28 mouse cellular contexts compared by ENCODE assay signal in the genomic region with DNA sequence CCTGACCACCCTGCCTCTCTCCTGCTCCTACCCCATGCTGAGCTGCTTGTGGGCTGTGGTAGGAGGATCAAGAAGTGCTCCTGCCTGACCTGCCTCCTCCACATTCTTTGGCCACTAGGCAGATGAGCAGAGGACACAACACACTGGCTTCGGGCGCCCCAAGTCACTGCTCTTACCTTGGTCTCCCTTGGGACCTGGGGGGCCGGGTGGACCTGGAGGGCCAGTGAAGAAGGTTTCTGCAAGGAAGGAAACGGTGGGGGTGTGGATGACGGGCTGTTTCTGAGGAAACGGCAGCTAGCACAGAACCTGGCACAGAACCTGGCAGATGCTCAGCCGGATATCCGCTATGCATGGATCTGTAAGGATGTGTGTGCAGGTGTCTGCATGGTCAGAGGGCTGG. TPM values are rescaled to one million over a fixed set of nuclear protein-coding genes. Genes with fewer than 3 reads are reported as not detected.
A peak's percentile ranks its signal among the peaks of the same experiment; 100 is the strongest.
DNase-seq lines count a peak whose midpoint lies in the region; ATAC-seq and TF ChIP-seq lines count a peak whose summit lies in the region.
"Had no signal": no experiment of that assay in that cellular context is flagged by ENCODE, and none has a peak within 500 bp of the region (broad histone marks: within the 10 kb centered on the region; RNA-seq: fewer than 3 reads in every experiment).

No protein-coding gene starts in this region.

- DNase-seq in kidney, adult 2 months = peak; percentile 6
- no peak for DNase-seq in kidney, postnatal 36 days
- peak; percentile 17 to 56 for DNase-seq in urinary bladder, postnatal 4 days (ENCODE audit: low spot score in 2 of 2)
- DNase-seq in urinary bladder, postnatal 10 days (ENCODE audit: low spot score) = no peak
- DNase-seq: adrenal gland, adult 2 months; adrenal gland, postnatal 14 days; cerebellum, adult 11 months; cerebellum, adult 8-10 months; cerebellum, postnatal 10 days; cerebellum, postnatal 36 days; embryo, embryonic 11 days; forebrain, postnatal 0 days; gastrocnemius, adult 2 months; gastrocnemius, postnatal 14 days; heart, adult 2 months; heart, postnatal 14 days; heart, postnatal 4 days had no signal

- no peaks in the 10 kb centered on the region for H3K9me3 ChIP-seq in megakaryocyte, embryonic 14.5 days
- H3K9me3 ChIP-seq: embryonic facial prominence, embryonic 10.5 days; embryonic facial prominence, embryonic 13.5 days; forebrain, embryonic 13.5 days; heart, embryonic 10.5 days; heart, embryonic 13.5 days had no signal

- no peaks in the 10 kb centered on the region for H3K27me3 ChIP-seq in kidney, adult 2 months (replicated peaks; ENCODE audit: control insufficient read depth, insufficient read depth, low read length)
- H3K27me3 ChIP-seq in megakaryocyte, embryonic 14.5 days (replicated peaks) = peaks cover 17% of the 10 kb centered on the region
- H3K27me3 ChIP-seq: embryonic facial prominence, embryonic 13.5 days; forebrain, embryonic 13.5 days; heart, embryonic 13.5 days had no signal

- H3K27ac ChIP-seq in kidney, adult 2 months (ENCODE audit: insufficient read depth, low read depth, low read length) = no peak overlapping the region
- H3K27ac ChIP-seq: embryonic facial prominence, embryonic 10.5 days; embryonic facial prominence, embryonic 13.5 days; forebrain, embryonic 13.5 days; gastrocnemius, adult 2 months; heart, adult 2 months; heart, embryonic 10.5 days; heart, embryonic 13.5 days; hindbrain, embryonic 14.5 days; hindbrain, postnatal 0 days had no signal

- no peak for ATAC-seq in megakaryocyte, adult 5-6 weeks (ENCODE audit: poor library complexity, severe bottlenecking)
- ATAC-seq: CD4-positive, CD25-positive, alpha-beta regulatory T cell, adult 4 months; forebrain, embryonic 13.5 days; forebrain, postnatal 0 days; hindbrain, postnatal 0 days had no signal

- WGBS in kidney, adult 2 months = 74% methylated on average over 8 of the region's 8 CpGs

- H3K4me3 ChIP-seq in kidney, adult 2 months (ENCODE audit: insufficient read depth, low read depth, low read length) = no peak overlapping the region
- H3K4me3 ChIP-seq in megakaryocyte, embryonic 14.5 days (replicated peaks) = peak overlapping the region; percentile 3
- H3K4me3 ChIP-seq: embryonic facial prominence, embryonic 10.5 days; embryonic facial prominence, embryonic 13.5 days; erythroblast, embryonic 14.5 days; forebrain, embryonic 13.5 days; gastrocnemius, adult 2 months; heart, adult 2 months; heart, embryonic 10.5 days; heart, embryonic 13.5 days had no signal

- no peak for TF ChIP-seq CTCF in kidney, adult 2 months (conservative IDR thresholded peaks at IDR 0.05; ENCODE audit: insufficient read depth, insufficient read length, low read depth, low read length)

- H3K36me3 ChIP-seq in kidney, adult 2 months (ENCODE audit: control insufficient read depth, insufficient read depth, low read length) = no peaks in the 10 kb centered on the region
- H3K36me3 ChIP-seq in megakaryocyte, embryonic 14.5 days (replicated peaks; ENCODE audit: low read length) = peaks cover 20% of the 10 kb centered on the region

- no peaks in the 10 kb centered on the region for H3K4me1 ChIP-seq in kidney, adult 2 months (ENCODE audit: control insufficient read depth, insufficient read depth, low read length)
- peaks cover 54% of the 10 kb centered on the region for H3K4me1 ChIP-seq in megakaryocyte, embryonic 14.5 days
- H3K4me1 ChIP-seq: embryonic facial prominence, embryonic 13.5 days; forebrain, embryonic 13.5 days had no signal

- TF ChIP-seq POLR2A in kidney, adult 2 months (IDR thresholded peaks at IDR 0.05; ENCODE audit: low read depth, low read length) = no peak

RNA-seq across cellular contexts. Expression of gene Col17a1, which starts 38.7 kb away (rescaled TPM):
- 0.27 and 0.54 TPM in 2 replicates for polyA plus RNA-seq in kidney, adult 2 months (2012; rRNA removed)
- not detected in 2 replicates for polyA plus RNA-seq in megakaryocyte, embryonic 14.5 days (2012; ENCODE audit: insufficient read depth, low replicate concordance)
- not detected in 2 replicates for total RNA-seq in megakaryocyte, adult 5-6 weeks (2015)
- total RNA-seq in megakaryocyte, adult 5-6 weeks (2017) = not detected in 2 replicates
- total RNA-seq: adrenal gland, adult 2 months; gastrocnemius, adult 2 months had no signal
- polyA plus RNA-seq: CD4-positive, CD25-positive, alpha-beta regulatory T cell, adult 4 months; erythroblast, embryonic 14.5 days had no signal

Comparison
In these comparisons a context has a peak if more than half of its experiments do, and no peak if none do; other contexts are left out.
1. DNase-seq: peak in kidney, adult 2 months (single experiment) and urinary bladder, postnatal 4 days (2 of 2); none in kidney, postnatal 36 days (0 of 2) and urinary bladder, postnatal 10 days (single experiment).